Mouse (Mus musculus) CH12.LX (cell line): ENCODE results near the gene Msx2. TPM values are rescaled to one million over a fixed set of nuclear protein-coding genes. Genes with fewer than 3 reads are reported as not detected.

Experiments
- DNase-seq: peaks from one replicate; pipeline ENCODE4 v3.0.0-alpha.2; 2013; ENCODE audit errors: extremely low read depth
- H3K27ac ChIP-seq: 2 replicates; pipeline ENCODE4 v1.5.1; 2012; ENCODE audit warnings: low read depth, mild to moderate bottlenecking, control low read depth, moderate library complexity; ENCODE audit not compliant: insufficient read depth
- H3K27me3 ChIP-seq: replicated peaks from 2 replicates; pipeline ENCODE3; 2012; ENCODE audit warnings: inconsistent platforms
- H3K36me3 ChIP-seq, 2 experiments: replicated peaks in 1 of 2; 2 replicates each; pipeline versions ENCODE3 to v1.6.1; 2012; ENCODE audit warnings: inconsistent platforms in 1 of 2, low read length in 1 of 2, mild to moderate bottlenecking in 1 of 2, mixed read lengths in 1 of 2, moderate library complexity in 1 of 2; ENCODE audit not compliant: control insufficient read depth in 1 of 2, insufficient read depth in 1 of 2
- H3K4me1 ChIP-seq, 2 experiments: 2 replicates each; pipeline ENCODE4 v1.6.1; 2012; ENCODE audit warnings: inconsistent platforms in 1 of 2, moderate library complexity in 1 of 2; ENCODE audit not compliant: insufficient read depth in 2 of 2, control insufficient read depth in 1 of 2
- H3K4me2 ChIP-seq: 2 replicates; pipeline ENCODE4 v1.6.1; 2012; ENCODE audit warnings: low read depth, mild to moderate bottlenecking, control low read depth; ENCODE audit not compliant: poor library complexity, insufficient read depth, severe bottlenecking
- H3K4me3 ChIP-seq, 3 experiments: fragments of 150-350 bp in 1 of 3; sonication (generic) in 1 of 3; replicated peaks in 1 of 3; 2 replicates each; pipeline versions ENCODE3 to v1.5.1; 2011 to 2012; ENCODE audit warnings: low read depth in 2 of 3, low read length in 2 of 3, mild to moderate bottlenecking in 2 of 3, moderate library complexity in 2 of 3, control low read depth in 1 of 3, improper control_type of control experiment in 1 of 3, inconsistent platforms in 1 of 3, mixed read lengths in 1 of 3; ENCODE audit not compliant: poor library complexity in 1 of 3
- H3K79me2 ChIP-seq: replicated peaks from 2 replicates; pipeline ENCODE4 v1.6.1; 2012; ENCODE audit warnings: mild to moderate bottlenecking, moderate library complexity; ENCODE audit not compliant: control insufficient read depth, poor library complexity, insufficient read depth, severe bottlenecking; ENCODE audit errors: extremely low read depth
- H3K9ac ChIP-seq: 2 replicates; pipeline ENCODE4 v1.6.1; 2012; ENCODE audit warnings: low read depth, mild to moderate bottlenecking, control low read depth, moderate library complexity; ENCODE audit not compliant: insufficient read depth
- H3K9me3 ChIP-seq: replicated peaks from 2 replicates; pipeline ENCODE3; 2012; ENCODE audit warnings: low read length, inconsistent platforms, mixed read lengths
- ETS1 ChIP-seq: conservative IDR thresholded peaks from 2 replicates; pipeline ENCODE4 v1.6.1; 2012; ENCODE audit warnings: low read depth, mild to moderate bottlenecking, inconsistent platforms, low read length, improper control_type of control experiment, moderate library complexity
- HCFC1 ChIP-seq: IDR thresholded peaks from 2 replicates; pipeline ENCODE4 v1.6.1; 2012; ENCODE audit warnings: low read depth, mild to moderate bottlenecking, inconsistent platforms, low read length, improper control_type of control experiment
- IRF4 ChIP-seq: IDR thresholded peaks from 2 replicates; pipeline ENCODE4 v1.6.1; 2014; ENCODE audit warnings: low read depth, mild to moderate bottlenecking, inconsistent platforms, low read length, improper control_type of control experiment
- KAT2A ChIP-seq: IDR thresholded peaks from 2 replicates; pipeline ENCODE4 v1.6.1; 2012; ENCODE audit warnings: low read length, improper control_type of control experiment, inconsistent platforms; ENCODE audit not compliant: insufficient replicate concordance
- MAZ ChIP-seq: IDR thresholded peaks from 2 replicates; pipeline ENCODE4 v1.6.1; 2012; ENCODE audit warnings: low read depth, mild to moderate bottlenecking, inconsistent platforms, low read length, improper control_type of control experiment, moderate library complexity
- MYC ChIP-seq: IDR thresholded peaks from 2 replicates; pipeline ENCODE4 v1.6.1; 2011; ENCODE audit warnings: low read depth, mild to moderate bottlenecking, improper control_type of control experiment, low read length
- NELFE ChIP-seq: IDR thresholded peaks from 2 replicates; pipeline ENCODE4 v1.6.1; 2011; ENCODE audit warnings: low read depth, low read length, improper control_type of control experiment
- POLR2A ChIP-seq: IDR thresholded peaks from 2 replicates; pipeline ENCODE4 v1.6.1; 2011; ENCODE audit warnings: low read depth, mild to moderate bottlenecking, improper control_type of control experiment, low read length
- RAD21 ChIP-seq: IDR thresholded peaks from 2 replicates; pipeline ENCODE4 v1.6.1; 2011; ENCODE audit warnings: low read depth, mild to moderate bottlenecking, low read length, improper control_type of control experiment, moderate library complexity
- USF2 ChIP-seq: conservative IDR thresholded peaks from 2 replicates; pipeline ENCODE4 v1.6.1; 2011; ENCODE audit warnings: low read depth, low read length, improper control_type of control experiment
- ZC3H11A ChIP-seq: IDR thresholded peaks from 2 replicates; pipeline ENCODE4 v1.6.1; 2012; ENCODE audit warnings: low read depth, mild to moderate bottlenecking, inconsistent platforms, low read length, improper control_type of control experiment
- dilution Hi-C: fragments of 300-500 bp; cut with MboI; formaldehyde crosslinking; loops from 2 replicates; pipeline ENCODE4 v1.14.3; 2020; ENCODE audit warnings: low sequenced_read_pairs; ENCODE audit not compliant: extremely low pct_unique_long_range_greater_than_20kb, extremely low pct_ligation_motif_present
- in situ Hi-C: fragments of 300-500 bp; cut with MboI; formaldehyde crosslinking; loops from 3 replicates; pipeline ENCODE4 v1.14.3; 2019; ENCODE audit warnings: low sequenced_read_pairs, low pct_ligation_motif_present, low pct_unique_long_range_greater_than_20kb, mixed read lengths
- polyA plus RNA-seq: library from polyadenylated mRNA; unstranded; fragments of >175 nt; gene quantifications from 2 replicates; pipeline ENCODE4 v1.2.1, GENCODE M21; 2012; ENCODE audit warnings: low read depth; ENCODE audit not compliant: insufficient read length
- total RNA-seq, 2 experiments: library from RNA; depleted of rRNA; stranded (reverse); fragments of 300-350 nt in 1 of 2; fragments of >200 nt in 1 of 2; gene quantifications; 2 replicates each; pipeline ENCODE4 v1.2.3; 2012 to 2014

Gene Msx2
- total and polyA plus RNA-seq, 3 experiments, result not detected

DNA sequence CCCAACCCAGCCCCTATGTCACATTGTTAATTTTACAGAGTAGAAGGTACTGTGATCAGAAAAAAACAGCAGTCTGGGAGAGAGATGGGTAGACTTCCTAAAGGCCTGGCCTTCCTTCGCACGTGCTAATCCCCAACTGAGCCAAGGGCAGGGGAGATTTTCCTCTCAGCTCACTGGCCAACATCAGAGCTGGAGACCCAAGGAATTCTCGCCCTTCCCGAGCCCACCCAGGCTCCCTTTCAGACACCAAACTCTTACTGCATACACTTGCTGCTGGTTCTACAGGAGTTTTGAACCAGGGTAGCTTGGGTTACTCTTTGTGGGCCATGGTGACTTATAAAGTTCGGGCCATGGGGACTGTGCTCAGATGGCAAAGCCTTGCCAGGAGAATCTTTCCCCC, 3.1 kb downstream of the Msx2 start:
- DNase-seq, result no peak
- H3K4me3 ChIP-seq, result no peak overlapping the region
- no peak overlapping the region for H3K27ac ChIP-seq
- no peaks in the 10 kb centered on the region for H3K36me3 ChIP-seq
- H3K27me3 ChIP-seq, result peaks cover 60% of the 10 kb centered on the region
- no peaks in the 10 kb centered on the region for H3K9me3 ChIP-seq
- H3K79me2 ChIP-seq, result no peaks in the 10 kb centered on the region
- no peak for TF ChIP-seq RAD21
- TF ChIP-seq ZC3H11A, result no peak
- no peak for TF ChIP-seq MYC
- TF ChIP-seq USF2, result no peak
- no peak for TF ChIP-seq MAZ
- no peak for TF ChIP-seq IRF4
- no peak overlapping the region for H3K9ac ChIP-seq
- in situ Hi-C loops, result loop anchor here (25.0 kb wide), 1 partner anchor 218 kb away; no protein-coding TSS in a partner anchor
- no peaks in the 10 kb centered on the region for H3K4me1 ChIP-seq
- dilution Hi-C loops, result no loop called here
- H3K4me2 ChIP-seq, result no peak overlapping the region

GRCm38 (mm10) chr13:53468171-53468570, 4.7 kb downstream of the Msx2 start:
- no peak overlapping the region for H3K4me3 ChIP-seq
- no peaks in the 10 kb centered on the region for H3K9me3 ChIP-seq
- in situ Hi-C loops (loop anchor here (25.0 kb wide), 1 partner anchor 219 kb away; no protein-coding TSS in a partner anchor), dilution Hi-C loops (no loop called here)
- no peak for DNase-seq
- H3K27ac ChIP-seq, result no peak overlapping the region
- no peak overlapping the region for H3K9ac ChIP-seq
- no peak for TF ChIP-seq KAT2A
- TF ChIP-seq, all 38 proteins: peak for 0
- H3K4me2 ChIP-seq, result no peak overlapping the region
- H3K36me3 ChIP-seq, result no peaks in the 10 kb centered on the region
- no peaks in the 10 kb centered on the region for H3K4me1 ChIP-seq
- H3K27me3 ChIP-seq, result peaks cover 50% of the 10 kb centered on the region
- H3K79me2 ChIP-seq, result no peaks in the 10 kb centered on the region

- H3K4me2 ChIP-seq, result no peak overlapping the region
- H3K9me3 ChIP-seq, result no peaks in the 10 kb centered on the region
- H3K9ac ChIP-seq, result no peak overlapping the region
- H3K4me3 ChIP-seq, result no peak overlapping the region
- peaks cover 47% of the 10 kb centered on the region for H3K27me3 ChIP-seq
- no peaks in the 10 kb centered on the region for H3K4me1 ChIP-seq
- dilution Hi-C loops (no loop called here), in situ Hi-C loops (loop anchor here (25.0 kb wide), 1 partner anchor 221 kb away; no protein-coding TSS in a partner anchor)
- no peak for DNase-seq
- H3K27ac ChIP-seq, result no peak overlapping the region
- no peaks in the 10 kb centered on the region for H3K79me2 ChIP-seq
- no peaks in the 10 kb centered on the region for H3K36me3 ChIP-seq
- TF ChIP-seq ETS1 (no peak), HCFC1 (no peak), POLR2A (no peak), USF2 (no peak), NELFE (no peak)
These were observed 6.5 kb downstream of the Msx2 start for GRCm38 (mm10) chr13:53466189-53466866.
